Mouse (Mus musculus) olfactory bulb, adult 2 months (tissue): ENCODE results near the gene Adamtsl1. TPM values are rescaled to one million over a fixed set of nuclear protein-coding genes. Genes with fewer than 3 reads are reported as not detected.

ENCODE experiments used
- H3K27ac ChIP-seq: fragments of 200-500 bp; 2 replicates; pipeline ENCODE4 v1.5.1; 2012; ENCODE audit warnings: low read depth, low read length; ENCODE audit not compliant: insufficient read depth
- H3K4me1 ChIP-seq: fragments of 200-500 bp; 2 replicates; pipeline ENCODE4 v1.6.1; 2012; ENCODE audit warnings: low read length; ENCODE audit not compliant: control insufficient read depth, insufficient read depth
- H3K4me3 ChIP-seq: fragments of 200-500 bp; 2 replicates; pipeline ENCODE4 v1.5.1; 2012; ENCODE audit warnings: mild to moderate bottlenecking, low read depth, low read length, moderate library complexity; ENCODE audit not compliant: insufficient read depth
- CTCF ChIP-seq: fragments of 200-500 bp; IDR thresholded peaks from 2 replicates; pipeline ENCODE4 v1.5.1; 2012; ENCODE audit warnings: low read depth, mild to moderate bottlenecking, low read length, moderate library complexity; ENCODE audit not compliant: insufficient read depth
- POLR2A ChIP-seq: fragments of 200-500 bp; IDR thresholded peaks from 2 replicates; pipeline ENCODE4 v1.6.1; 2012; ENCODE audit warnings: mild to moderate bottlenecking, low read depth, low read length, moderate library complexity; ENCODE audit not compliant: insufficient read depth
- WGBS: fragments of 180-500 bp; shearing (Covaris S2); methylation state at CpG from one replicate; pipeline ENCODE4 v1.1.7; 2018; 5-methylcytosine and 5-hydroxymethylcytosine counted together
- polyA plus RNA-seq: library from polyadenylated mRNA; stranded (reverse); fragments of >200 nt; gene quantifications from 2 replicates; pipeline ENCODE4 v1.2.4, GENCODE M21; 2012; ENCODE audit warnings: low replicate concordance; ENCODE audit not compliant: missing spikeins, insufficient read depth, insufficient read length

Adamtsl1 gene
- polyA plus RNA-seq, 1 experiment: not detected

- TF ChIP-seq CTCF (no peak), POLR2A (no peak)
- no peak overlapping the region for H3K4me3 ChIP-seq
- no peak overlapping the region for H3K27ac ChIP-seq
- WGBS: 33% methylated on average over 7 of the region's 7 CpGs
- no peaks in the 10 kb centered on the region for H3K4me1 ChIP-seq
These were observed 332.0 kb downstream of the Adamtsl1 start for GRCm38 (mm10) chr4:85845931-85846330.

GRCm38 (mm10) chr4:85853401-85853800 lies 339.4 kb downstream of the Adamtsl1 start:
- TF ChIP-seq CTCF (no peak), POLR2A (no peak)
- no peak overlapping the region for H3K4me3 ChIP-seq
- 90% methylated on average over 7 of the region's 7 CpGs for WGBS
- no peak overlapping the region for H3K27ac ChIP-seq
- H3K4me1 ChIP-seq: no peaks in the 10 kb centered on the region

GRCm38 (mm10) chr4:85854507-85854906 lies 340.5 kb downstream of the Adamtsl1 start:
- Histone ChIP-seq H3K4me1 (no peaks in the 10 kb centered on the region), H3K27ac (no peak overlapping the region), H3K4me3 (no peak overlapping the region)
- 50% methylated on average over 8 of the region's 8 CpGs for WGBS
- no peak for TF ChIP-seq CTCF
- TF ChIP-seq POLR2A: no peak

GRCm38 (mm10) chr4:85879376-85879775 lies 365.4 kb downstream of the Adamtsl1 start:
- WGBS: 92% methylated on average over 6 of the region's 6 CpGs
- TF ChIP-seq CTCF (no peak), POLR2A (no peak)
- no peak overlapping the region for H3K27ac ChIP-seq

GRCm38 (mm10) chr4:85881318-85881717 lies 367.3 kb downstream of the Adamtsl1 start:
- TF ChIP-seq POLR2A (no peak), CTCF (no peak)
- Histone ChIP-seq H3K4me3 (no peak overlapping the region), H3K4me1 (no peaks in the 10 kb centered on the region), H3K27ac (no peak overlapping the region)
- WGBS: 91% methylated on average over 4 of the region's 4 CpGs

More at GRCm38 (mm10) chr4:85879376-85879775, 365.4 kb downstream of the Adamtsl1 start:
- Histone ChIP-seq H3K4me1 (no peaks in the 10 kb centered on the region), H3K4me3 (no peak overlapping the region)

- no peak overlapping the region for H3K4me3 ChIP-seq
- WGBS: 40% methylated on average over 4 of the region's 4 CpGs
- no peak for TF ChIP-seq POLR2A
- TF ChIP-seq CTCF: no peak
- no peaks in the 10 kb centered on the region for H3K4me1 ChIP-seq
- H3K27ac ChIP-seq: no peak overlapping the region
These were observed 370.1 kb downstream of the Adamtsl1 start for GRCm38 (mm10) chr4:85884031-85884430.

- no peaks in the 10 kb centered on the region for H3K4me1 ChIP-seq
- TF ChIP-seq POLR2A (no peak), CTCF (no peak)
- WGBS: 88% methylated on average over 2 of the region's 2 CpGs
- no peak overlapping the region for H3K4me3 ChIP-seq
- no peak overlapping the region for H3K27ac ChIP-seq
These were observed 376.1 kb downstream of the Adamtsl1 start for GRCm38 (mm10) chr4:85889877-85890598.

- WGBS: 75% methylated on average over 4 of the region's 4 CpGs
- TF ChIP-seq POLR2A (no peak), CTCF (no peak)
- Histone ChIP-seq H3K27ac (no peak overlapping the region), H3K4me1 (no peaks in the 10 kb centered on the region), H3K4me3 (no peak overlapping the region)
These were observed 387.3 kb downstream of the Adamtsl1 start for GRCm38 (mm10) chr4:85901316-85901715.

GRCm38 (mm10) chr4:85904217-85904616 lies 390.2 kb downstream of the Adamtsl1 start:
- TF ChIP-seq CTCF (no peak), POLR2A (no peak)
- Histone ChIP-seq H3K27ac (no peak overlapping the region), H3K4me1 (no peaks in the 10 kb centered on the region), H3K4me3 (no peak overlapping the region)
- 94% methylated on average over 5 of the region's 5 CpGs for WGBS
